Mouse (Mus musculus) small intestine, adult 2 months (tissue): ENCODE data around the gene Retreg1.

Experiments used
- CTCF ChIP-seq: fragments of 200-500 bp; IDR thresholded peaks from 2 replicates; pipeline ENCODE4 v1.5.1; 2012; ENCODE audit warnings: low read depth, mild to moderate bottlenecking, control low read depth, inconsistent platforms, low read length, moderate library complexity, mixed read lengths; ENCODE audit not compliant: insufficient replicate concordance, insufficient read length; ENCODE audit errors: extremely low read depth
- POLR2A ChIP-seq: fragments of 200-500 bp; IDR thresholded peaks from 2 replicates; pipeline ENCODE4 v1.6.1; 2012; ENCODE audit warnings: low read depth, mild to moderate bottlenecking, control low read depth, inconsistent platforms, low read length, moderate library complexity

DNA sequence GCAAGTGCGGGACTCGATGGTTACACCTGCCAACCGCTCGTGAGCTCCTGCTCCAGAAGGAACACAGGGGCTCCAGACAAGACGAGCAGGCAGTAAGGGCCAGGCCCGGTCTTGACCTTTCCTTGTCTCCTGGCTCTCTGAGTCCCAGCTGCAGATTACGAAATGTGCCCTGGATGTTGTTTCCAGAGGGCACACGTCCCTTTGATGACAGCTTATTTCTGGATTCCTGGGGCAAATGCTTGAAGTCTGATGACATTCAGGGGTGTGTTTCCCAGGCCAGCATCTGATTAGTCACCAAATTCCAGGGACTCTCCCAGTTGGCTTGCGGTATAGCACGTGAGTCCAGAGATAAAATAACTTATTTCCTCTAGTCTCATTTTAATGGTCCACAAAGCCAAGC is 72.0 kb downstream of the Retreg1 start:
- TF ChIP-seq POLR2A, result no peak
- TF ChIP-seq CTCF, result no peak
